Mouse (Mus musculus): ENCODE data around the gene Elovl4. TPM values are rescaled to one million over a fixed set of nuclear protein-coding genes. Genes with fewer than 3 reads are reported as not detected.

Elovl4 gene
- polyA plus RNA-seq, 1 experiment from 2014 or later, result 180 TPM

GRCm38 (mm10) chr9:83804341-83804740 is 1.7 kb downstream of the Elovl4 start:
- TF ChIP-seq CTCF (IDR thresholded peaks at IDR 0.05; ENCODE audit: low read depth) (no peak), EP300 (optimal IDR thresholded peaks at IDR 0.05) (no peak)
- H3K4me2 ChIP-seq (replicated peaks; ENCODE audit: low read depth), result no peak overlapping the region

GRCm38 (mm10) chr9:83797898-83798297 is 8.2 kb downstream of the Elovl4 start:
- no peak overlapping the region for H3K9ac ChIP-seq (ENCODE audit: low read length)
- 78% methylated on average over 8 of the region's 8 CpGs for WGBS
- TF ChIP-seq EP300 (optimal IDR thresholded peaks at IDR 0.05) (no peak), CTCF (IDR thresholded peaks at IDR 0.05; ENCODE audit: low read depth) (no peak)

More at GRCm38 (mm10) chr9:83804341-83804740, 1.7 kb downstream of the Elovl4 start:
- Histone ChIP-seq H3K9ac (ENCODE audit: low read length) (peak overlapping the region; percentile 8; the same call in 1 of the 2 replicates), H3K27me3 (ENCODE audit: control insufficient read depth, insufficient read depth, low read length) (peaks cover 3% of the 10 kb centered on the region; the same call in 1 of the 2 replicates), H3K9me3 (ENCODE audit: control insufficient read depth, low read length) (no peaks in the 10 kb centered on the region), H3K27ac (replicated peaks) (no peak overlapping the region), H3K36me3 (ENCODE audit: control insufficient read depth, insufficient read depth, low read length) (no peaks in the 10 kb centered on the region), H3K4me1 (replicated peaks; ENCODE audit: control insufficient read depth, insufficient read depth) (no peaks in the 10 kb centered on the region), H3K4me3 (ENCODE audit: low read depth, low read length) (peak overlapping the region; percentile 61; the same call in 1 of the 2 replicates)
- WGBS, result 56% methylated on average over 13 of the region's 13 CpGs
- DNase-seq (ENCODE audit: low spot score), result no peak
- no peak for ATAC-seq (ENCODE audit: low FRiP score, low TSS enrichment)

GRCm38 (mm10) chr9:83796875-83797274 is 9.2 kb downstream of the Elovl4 start:
- ATAC-seq (ENCODE audit: low FRiP score, low TSS enrichment) (no peak), DNase-seq (ENCODE audit: low spot score) (no peak)
- WGBS, result 82% methylated on average over 7 of the region's 7 CpGs
- Histone ChIP-seq H3K27ac (replicated peaks) (no peak overlapping the region), H3K9me3 (ENCODE audit: control insufficient read depth, low read length) (no peaks in the 10 kb centered on the region), H3K4me3 (ENCODE audit: low read depth, low read length) (no peak overlapping the region), H3K27me3 (ENCODE audit: control insufficient read depth, insufficient read depth, low read length) (no peaks in the 10 kb centered on the region), H3K4me1 (replicated peaks; ENCODE audit: control insufficient read depth, insufficient read depth) (no peaks in the 10 kb centered on the region), H3K9ac (ENCODE audit: low read length) (no peak overlapping the region), H3K36me3 (ENCODE audit: control insufficient read depth, insufficient read depth, low read length) (no peaks in the 10 kb centered on the region), H3K4me2 (replicated peaks; ENCODE audit: low read depth) (no peak overlapping the region)
- TF ChIP-seq EP300 (optimal IDR thresholded peaks at IDR 0.05) (no peak), CTCF (IDR thresholded peaks at IDR 0.05; ENCODE audit: low read depth) (no peak)

More at GRCm38 (mm10) chr9:83797898-83798297, 8.2 kb downstream of the Elovl4 start:
- H3K4me1 ChIP-seq (replicated peaks; ENCODE audit: control insufficient read depth, insufficient read depth), result no peaks in the 10 kb centered on the region
- no peaks in the 10 kb centered on the region for H3K27me3 ChIP-seq (ENCODE audit: control insufficient read depth, insufficient read depth, low read length)
- H3K27ac ChIP-seq (replicated peaks), result no peak overlapping the region
- no peak overlapping the region for H3K4me3 ChIP-seq (ENCODE audit: low read depth, low read length)
- no peaks in the 10 kb centered on the region for H3K36me3 ChIP-seq (ENCODE audit: control insufficient read depth, insufficient read depth, low read length)
- DNase-seq (ENCODE audit: low spot score), result no peak
- H3K9me3 ChIP-seq (ENCODE audit: control insufficient read depth, low read length), result no peaks in the 10 kb centered on the region
- no peak overlapping the region for H3K4me2 ChIP-seq (replicated peaks; ENCODE audit: low read depth)
- ATAC-seq (ENCODE audit: low FRiP score, low TSS enrichment), result no peak

DNA sequence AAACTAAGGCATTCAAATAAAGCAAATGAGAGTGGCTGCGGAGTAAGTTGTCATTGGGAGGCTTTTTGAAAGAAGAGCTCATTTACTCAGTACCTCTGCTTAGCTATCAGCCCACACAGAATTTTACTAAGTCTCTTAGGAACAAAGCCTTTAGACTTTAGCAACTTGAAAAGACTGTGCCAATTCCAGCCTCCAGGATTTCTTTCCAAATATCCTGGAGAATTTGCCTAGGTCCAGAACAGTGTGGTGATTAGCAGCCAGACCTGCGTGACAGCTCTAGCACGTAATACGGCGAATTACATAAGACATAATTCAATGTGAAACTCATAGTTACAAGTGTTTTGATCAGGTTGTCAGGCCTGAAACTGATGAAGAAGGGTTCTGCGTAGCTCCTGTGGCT is 16.8 kb downstream of the Elovl4 start:
- Histone ChIP-seq H3K4me2 (replicated peaks; ENCODE audit: low read depth) (no peak overlapping the region), H3K27me3 (ENCODE audit: control insufficient read depth, insufficient read depth, low read length) (no peaks in the 10 kb centered on the region), H3K4me3 (ENCODE audit: low read depth, low read length) (no peak overlapping the region), H3K36me3 (ENCODE audit: control insufficient read depth, insufficient read depth, low read length) (no peaks in the 10 kb centered on the region), H3K27ac (replicated peaks) (no peak overlapping the region), H3K9ac (ENCODE audit: low read length) (no peak overlapping the region), H3K4me1 (replicated peaks; ENCODE audit: control insufficient read depth, insufficient read depth) (no peaks in the 10 kb centered on the region), H3K9me3 (ENCODE audit: control insufficient read depth, low read length) (no peaks in the 10 kb centered on the region)
- no peak for ATAC-seq (ENCODE audit: low FRiP score, low TSS enrichment)
- WGBS, result 87% methylated on average over 6 of the region's 6 CpGs
- TF ChIP-seq CTCF (IDR thresholded peaks at IDR 0.05; ENCODE audit: low read depth), result no peak
- TF ChIP-seq EP300 (optimal IDR thresholded peaks at IDR 0.05), result no peak
- DNase-seq (ENCODE audit: low spot score), result no peak

DNA sequence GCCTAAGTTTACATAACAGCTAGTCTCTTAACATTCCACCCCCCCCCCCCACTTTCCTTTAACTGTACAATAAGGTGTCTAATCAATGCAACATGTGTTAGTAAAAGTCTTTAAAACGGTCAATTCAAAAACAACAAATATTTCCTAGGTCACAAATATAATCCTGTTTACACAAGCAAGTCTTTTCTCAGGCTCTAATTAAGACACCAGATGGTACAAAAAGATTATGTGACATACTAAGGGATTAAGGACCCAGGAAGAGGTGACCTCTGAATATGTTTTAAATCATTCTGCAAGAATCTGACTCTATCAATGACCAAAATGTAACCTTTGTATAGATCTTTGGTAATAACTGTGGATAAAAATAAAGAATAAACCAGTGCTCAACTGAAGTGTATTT is 20.6 kb downstream of the Elovl4 start:
- Histone ChIP-seq H3K36me3 (ENCODE audit: control insufficient read depth, insufficient read depth, low read length) (no peaks in the 10 kb centered on the region), H3K9me3 (ENCODE audit: control insufficient read depth, low read length) (no peaks in the 10 kb centered on the region), H3K4me2 (replicated peaks; ENCODE audit: low read depth) (no peak overlapping the region), H3K4me1 (replicated peaks; ENCODE audit: control insufficient read depth, insufficient read depth) (no peaks in the 10 kb centered on the region), H3K27me3 (ENCODE audit: control insufficient read depth, insufficient read depth, low read length) (no peaks in the 10 kb centered on the region), H3K27ac (replicated peaks) (no peak overlapping the region), H3K4me3 (ENCODE audit: low read depth, low read length) (no peak overlapping the region), H3K9ac (ENCODE audit: low read length) (no peak overlapping the region)
- TF ChIP-seq CTCF (IDR thresholded peaks at IDR 0.05; ENCODE audit: low read depth) (no peak), EP300 (optimal IDR thresholded peaks at IDR 0.05) (no peak)
- 36% methylated on average over 1 of the region's 1 CpGs for WGBS
- ATAC-seq (ENCODE audit: low FRiP score, low TSS enrichment) (no peak), DNase-seq (ENCODE audit: low spot score) (no peak)

DNA sequence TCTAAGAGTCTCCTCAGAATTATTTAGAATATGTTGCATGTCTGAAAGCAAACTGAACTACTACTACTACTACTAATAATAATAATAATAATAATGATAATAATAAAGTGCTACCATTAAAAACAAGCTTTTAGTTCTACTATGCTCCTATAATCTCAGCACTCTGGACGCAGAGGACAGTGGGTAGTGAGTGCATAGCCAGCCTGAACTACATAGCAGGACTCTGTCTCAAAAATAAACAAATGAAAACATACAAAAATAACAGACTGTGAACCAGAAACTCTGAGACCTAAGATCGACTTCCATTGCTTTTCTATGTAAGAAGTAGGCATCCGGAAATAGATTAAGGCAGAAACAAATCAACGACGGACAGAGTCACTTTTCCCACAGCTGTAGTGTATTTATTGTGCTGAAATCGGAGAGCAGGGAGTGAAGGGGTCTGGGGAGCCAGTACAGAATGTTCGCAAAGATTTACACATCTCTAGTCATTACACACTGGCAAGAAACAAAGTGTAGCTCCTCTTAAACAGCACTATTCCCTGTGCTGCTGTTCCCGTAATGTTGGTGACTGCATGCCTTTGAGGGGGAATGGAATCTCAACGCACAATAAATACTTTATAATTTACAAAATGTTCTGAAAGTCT is 27.6 kb downstream of the Elovl4 start:
- Histone ChIP-seq H3K4me3 (ENCODE audit: low read depth, low read length) (no peak overlapping the region), H3K4me2 (replicated peaks; ENCODE audit: low read depth) (no peak overlapping the region), H3K9me3 (ENCODE audit: control insufficient read depth, low read length) (no peaks in the 10 kb centered on the region), H3K4me1 (replicated peaks; ENCODE audit: control insufficient read depth, insufficient read depth) (no peaks in the 10 kb centered on the region), H3K36me3 (ENCODE audit: control insufficient read depth, insufficient read depth, low read length) (no peaks in the 10 kb centered on the region), H3K9ac (ENCODE audit: low read length) (no peak overlapping the region), H3K27ac (replicated peaks) (no peak overlapping the region), H3K27me3 (ENCODE audit: control insufficient read depth, insufficient read depth, low read length) (no peaks in the 10 kb centered on the region)
- no peak for TF ChIP-seq EP300 (optimal IDR thresholded peaks at IDR 0.05)
- TF ChIP-seq CTCF (IDR thresholded peaks at IDR 0.05; ENCODE audit: low read depth), result no peak
- ATAC-seq (ENCODE audit: low FRiP score, low TSS enrichment), result no peak
- WGBS, result 57% methylated on average over 9 of the region's 9 CpGs
- no peak for DNase-seq (ENCODE audit: low spot score)

All from stomach, postnatal 0 days (tissue).